Mouse (Mus musculus) lung, embryonic 14.5 days (tissue): Measurements from ENCODE around the gene Kras. TPM values are rescaled to one million over a fixed set of nuclear protein-coding genes. Genes with fewer than 3 reads are reported as not detected.

Experiments
- ATAC-seq: fragments of 200-750 bp; cut with Nextera tagmentation; 2 replicates; pipeline ENCODE4 v1.8.0; 2017; ENCODE audit warnings: mild to moderate bottlenecking, moderate TSS enrichment, moderate library complexity; ENCODE audit not compliant: insufficient read depth
- DNase-seq: peaks from one replicate; pipeline ENCODE4 v3.0.0-alpha.2; 2015
- H3K27ac ChIP-seq: fragments of 300-500 bp; sonication (generic); 2 replicates; pipeline ENCODE4 v1.5.1; 2014; ENCODE audit warnings: low read depth, mild to moderate bottlenecking, moderate library complexity
- H3K27me3 ChIP-seq: fragments of 300-500 bp; sonication (generic); 2 replicates; pipeline ENCODE4 v1.6.1; 2014; ENCODE audit warnings: low read length, control low read depth; ENCODE audit not compliant: insufficient read depth
- H3K36me3 ChIP-seq: fragments of 300-500 bp; sonication (generic); 2 replicates; pipeline ENCODE4 v1.6.1; 2014; ENCODE audit warnings: control low read depth; ENCODE audit not compliant: insufficient read depth
- H3K4me1 ChIP-seq: fragments of 300-500 bp; sonication (generic); 2 replicates; pipeline ENCODE4 v1.6.1; 2014; ENCODE audit warnings: antibody characterized with exemption, control low read depth; ENCODE audit not compliant: insufficient read depth
- H3K4me2 ChIP-seq: fragments of 300-500 bp; sonication (generic); 2 replicates; pipeline ENCODE4 v1.6.1; 2014; ENCODE audit warnings: mild to moderate bottlenecking
- H3K4me3 ChIP-seq: fragments of 300-500 bp; sonication (generic); 2 replicates; pipeline ENCODE4 v1.5.1; 2014; ENCODE audit warnings: low read depth, low read length
- H3K9ac ChIP-seq: fragments of 300-500 bp; sonication (generic); 2 replicates; pipeline ENCODE4 v1.6.1; 2014
- H3K9me3 ChIP-seq: fragments of 300-500 bp; sonication (generic); 2 replicates; pipeline ENCODE4 v1.6.1; 2016; ENCODE audit warnings: low read depth, low read length, control low read depth
- CTCF ChIP-seq: IDR thresholded peaks from 2 replicates; pipeline ENCODE4 v1.5.1; 2016; ENCODE audit warnings: antibody characterized with exemption, low read depth
- WGBS: fragments of 180-500 bp; shearing (Covaris S2); extraction: QIAGEN DNeasy Blood & Tissue Kit; methylation state at CpG from one replicate; pipeline ENCODE4 v1.1.7; 2014; 5-methylcytosine and 5-hydroxymethylcytosine counted together
- polyA plus RNA-seq: library from polyadenylated mRNA; unstranded; fragments of >200 nt; fragmentation: Nextera tagmentation; extraction: Ambion mirVana; gene quantifications from 2 replicates; pipeline ENCODE4 v1.2.1, GENCODE M21; 2014

The Kras gene
- polyA plus RNA-seq, 1 experiment from 2014 or later = 116 TPM

DNA sequence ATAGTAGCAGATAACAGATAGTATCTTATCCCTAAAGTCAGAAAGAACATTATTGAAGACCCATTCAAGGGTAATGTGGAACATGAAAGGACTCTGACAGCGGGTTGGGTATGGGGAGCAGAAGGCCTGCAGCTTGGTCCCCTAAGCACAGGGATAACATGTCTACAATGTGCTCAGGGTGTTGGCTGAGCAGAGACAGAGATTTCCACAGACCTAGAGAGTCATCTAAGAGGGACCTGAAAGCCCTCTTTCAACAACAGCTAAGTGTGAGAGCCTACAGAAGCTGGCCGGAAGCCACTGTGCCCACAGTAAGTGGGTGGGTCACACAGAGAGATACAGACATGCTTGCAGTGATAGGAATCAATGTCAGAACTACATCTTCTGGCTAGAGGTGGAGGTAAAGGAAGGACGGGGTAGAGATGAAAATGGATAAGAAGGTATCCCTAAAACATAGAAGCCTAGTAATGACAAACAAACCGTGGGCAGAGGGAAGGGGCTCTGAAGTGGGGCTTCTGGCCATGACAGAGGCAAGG, 19.3 kb upstream of the Kras start:
- Histone ChIP-seq H3K27ac (no peak overlapping the region), H3K9me3 (no peaks in the 10 kb centered on the region), H3K4me3 (no peak overlapping the region), H3K27me3 (no peaks in the 10 kb centered on the region), H3K4me2 (no peak overlapping the region), H3K9ac (no peak overlapping the region), H3K36me3 (no peaks in the 10 kb centered on the region), H3K4me1 (no peaks in the 10 kb centered on the region)
- 74% methylated on average over 4 of the region's 4 CpGs for WGBS
- TF ChIP-seq CTCF = no peak
- DNase-seq (no peak), ATAC-seq (no peak)

DNA sequence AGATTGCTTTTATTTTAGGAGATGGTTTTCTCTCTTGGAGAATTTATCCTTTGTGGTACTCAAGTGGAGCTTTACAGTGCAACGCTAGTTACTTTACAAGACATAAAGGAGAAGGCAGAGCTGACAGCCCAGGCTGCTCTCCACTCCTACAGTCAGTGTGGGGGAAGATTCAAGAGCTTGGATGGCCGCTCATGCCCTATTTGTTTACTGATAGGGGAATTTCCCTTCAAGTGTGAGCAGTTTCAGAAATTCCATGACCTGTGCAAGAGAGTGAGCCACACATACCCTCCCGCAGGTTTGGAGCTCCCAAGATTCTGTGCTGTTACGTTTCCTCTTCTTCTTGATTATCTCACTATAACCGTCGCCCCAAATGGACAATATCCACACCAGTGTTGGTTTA, 17.7 kb upstream of the Kras start:
- Histone ChIP-seq H3K4me2 (no peak overlapping the region), H3K36me3 (no peaks in the 10 kb centered on the region), H3K9me3 (no peaks in the 10 kb centered on the region), H3K9ac (no peak overlapping the region), H3K4me1 (no peaks in the 10 kb centered on the region), H3K4me3 (no peak overlapping the region), H3K27ac (no peak overlapping the region), H3K27me3 (no peaks in the 10 kb centered on the region)
- no peak for TF ChIP-seq CTCF
- ATAC-seq (no peak), DNase-seq (no peak)
- WGBS = 46% methylated on average over 6 of the region's 6 CpGs

DNA sequence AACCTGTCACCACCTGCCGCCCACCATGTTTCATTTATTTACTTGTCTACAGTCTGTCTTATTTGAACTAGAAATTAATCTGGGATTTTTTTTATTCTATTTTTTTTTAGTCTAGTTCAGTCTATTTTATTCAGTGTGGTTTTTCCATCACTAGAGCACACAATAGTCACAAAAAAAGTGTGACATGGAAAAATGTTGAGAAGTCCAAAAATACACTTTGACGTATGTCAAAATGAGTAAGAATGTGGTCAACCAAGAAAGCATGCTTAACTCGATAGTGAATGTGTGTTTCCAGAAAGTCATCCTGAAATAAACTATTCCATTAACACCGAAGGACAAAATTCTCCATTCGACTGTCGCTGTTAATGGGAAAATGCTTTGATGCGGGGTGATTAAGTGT, 12.3 kb upstream of the Kras start:
- Histone ChIP-seq H3K36me3 (no peaks in the 10 kb centered on the region), H3K27ac (no peak overlapping the region), H3K4me1 (no peaks in the 10 kb centered on the region), H3K9me3 (no peaks in the 10 kb centered on the region), H3K27me3 (no peaks in the 10 kb centered on the region), H3K4me2 (no peak overlapping the region), H3K4me3 (no peak overlapping the region), H3K9ac (no peak overlapping the region)
- WGBS = 71% methylated on average over 7 of the region's 7 CpGs
- ATAC-seq = no peak
- no peak for TF ChIP-seq CTCF
- DNase-seq = no peak

DNA sequence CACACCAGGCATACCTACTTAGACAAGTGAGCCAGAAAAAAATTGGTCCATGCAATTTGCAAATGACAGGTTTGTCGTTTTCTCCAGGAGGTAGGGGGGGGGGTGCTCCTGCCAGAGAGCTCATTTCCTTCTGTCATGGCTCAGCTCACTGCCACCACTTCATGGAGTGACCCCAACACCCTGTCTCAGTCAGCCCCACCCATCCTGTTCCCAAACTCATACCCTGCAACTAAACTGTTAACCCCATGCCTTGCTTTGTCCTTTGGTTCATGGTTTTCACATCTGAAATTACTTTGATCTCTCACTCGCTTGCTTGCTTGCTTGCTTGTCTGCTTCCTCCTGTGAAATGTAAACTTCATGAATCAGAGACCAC, 6.6 kb upstream of the Kras start:
- ATAC-seq (0 out of 2 replicates have a peak, but pooled peaks have one; percentile 19), DNase-seq (no peak)
- H3K4me2 ChIP-seq = no peak overlapping the region
- H3K36me3 ChIP-seq = no peaks in the 10 kb centered on the region
- H3K27ac ChIP-seq = peak overlapping the region; percentile 31; the same call in 1 of the 2 replicates
- H3K4me1 ChIP-seq = no peaks in the 10 kb centered on the region
- WGBS = 7% methylated on average over 2 of the region's 2 CpGs
- H3K27me3 ChIP-seq = no peaks in the 10 kb centered on the region
- no peak for TF ChIP-seq CTCF
- no peaks in the 10 kb centered on the region for H3K9me3 ChIP-seq
- no peak overlapping the region for H3K4me3 ChIP-seq
- no peak overlapping the region for H3K9ac ChIP-seq

DNA sequence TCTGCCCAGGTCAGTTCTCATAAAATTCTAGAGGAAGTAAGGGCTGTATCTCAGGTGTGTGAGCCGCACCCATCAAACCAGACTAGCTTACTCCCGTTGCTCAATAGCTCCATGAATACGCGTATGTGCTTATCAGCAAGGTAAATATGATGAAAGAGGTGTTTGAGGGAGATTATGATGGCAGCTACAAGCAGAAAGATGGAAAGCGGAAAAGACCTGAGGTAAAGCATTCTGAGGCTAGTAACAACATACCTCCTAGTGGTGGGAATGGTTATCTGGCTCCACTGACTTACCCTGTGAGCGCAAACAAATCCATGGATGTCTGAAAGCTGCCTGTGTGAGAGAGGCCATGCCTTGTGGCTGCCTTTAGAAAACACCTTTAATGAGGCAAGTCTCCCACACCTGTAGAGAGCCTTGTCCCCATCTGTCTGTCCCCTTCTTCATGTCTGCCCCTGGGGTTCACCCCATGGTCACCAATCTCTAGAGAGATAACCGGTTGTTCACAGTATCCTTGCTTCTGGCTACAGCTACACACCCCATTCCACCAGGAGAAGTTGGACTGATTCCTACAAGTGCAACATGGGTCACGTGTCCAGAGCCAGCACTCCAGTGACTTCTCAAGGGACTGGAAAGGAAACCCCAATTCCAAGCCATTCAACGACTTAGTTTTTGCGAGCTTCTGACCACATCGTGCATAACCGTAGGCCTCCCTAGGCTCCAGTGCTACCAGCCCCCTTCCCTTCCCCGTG, 6.1 kb upstream of the Kras start:
- Histone ChIP-seq H3K27ac (peak overlapping the region; percentile 31), H3K27me3 (no peaks in the 10 kb centered on the region), H3K9me3 (no peaks in the 10 kb centered on the region), H3K4me3 (no peak overlapping the region), H3K36me3 (no peaks in the 10 kb centered on the region), H3K9ac (no peak overlapping the region), H3K4me1 (no peaks in the 10 kb centered on the region), H3K4me2 (no peak overlapping the region)
- TF ChIP-seq CTCF = peak; percentile 55
- ATAC-seq = peak; percentile 54
- 53% methylated on average over 13 of the region's 13 CpGs for WGBS
- peak; percentile 48 for DNase-seq

DNA sequence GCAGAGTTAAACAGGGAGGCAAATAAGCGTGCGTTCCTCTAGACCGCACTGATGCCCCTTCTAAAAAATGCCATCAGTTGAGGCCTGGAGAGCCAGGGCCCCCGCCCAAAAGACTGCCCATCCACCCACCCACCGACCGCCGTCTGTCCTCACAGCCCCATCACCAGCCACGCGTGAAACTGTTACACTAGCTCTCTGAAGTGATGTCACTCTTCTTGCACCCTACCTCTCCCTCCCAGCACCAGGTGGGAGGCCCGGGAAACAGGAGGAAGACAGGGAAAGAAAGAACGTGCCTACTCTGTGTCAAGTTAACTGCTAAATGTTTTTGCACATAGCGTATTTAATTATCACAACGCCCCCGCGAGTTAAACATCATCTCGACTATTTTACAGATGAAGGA, 781 bp upstream of the Kras start:
- Histone ChIP-seq H3K4me2 (peak overlapping the region; percentile 86), H3K27ac (peak overlapping the region; percentile 84), H3K9me3 (no peaks in the 10 kb centered on the region), H3K9ac (peak overlapping the region; percentile 94), H3K4me3 (peak overlapping the region; percentile 95), H3K4me1 (no peaks in the 10 kb centered on the region), H3K36me3 (peaks cover 8% of the 10 kb centered on the region; the same call in 1 of the 2 replicates), H3K27me3 (no peaks in the 10 kb centered on the region)
- no peak for TF ChIP-seq CTCF
- peak; percentile 37 for DNase-seq
- 9% methylated on average over 16 of the region's 16 CpGs for WGBS
- peak; percentile 17; the same call in 1 of the 2 replicates for ATAC-seq

DNA sequence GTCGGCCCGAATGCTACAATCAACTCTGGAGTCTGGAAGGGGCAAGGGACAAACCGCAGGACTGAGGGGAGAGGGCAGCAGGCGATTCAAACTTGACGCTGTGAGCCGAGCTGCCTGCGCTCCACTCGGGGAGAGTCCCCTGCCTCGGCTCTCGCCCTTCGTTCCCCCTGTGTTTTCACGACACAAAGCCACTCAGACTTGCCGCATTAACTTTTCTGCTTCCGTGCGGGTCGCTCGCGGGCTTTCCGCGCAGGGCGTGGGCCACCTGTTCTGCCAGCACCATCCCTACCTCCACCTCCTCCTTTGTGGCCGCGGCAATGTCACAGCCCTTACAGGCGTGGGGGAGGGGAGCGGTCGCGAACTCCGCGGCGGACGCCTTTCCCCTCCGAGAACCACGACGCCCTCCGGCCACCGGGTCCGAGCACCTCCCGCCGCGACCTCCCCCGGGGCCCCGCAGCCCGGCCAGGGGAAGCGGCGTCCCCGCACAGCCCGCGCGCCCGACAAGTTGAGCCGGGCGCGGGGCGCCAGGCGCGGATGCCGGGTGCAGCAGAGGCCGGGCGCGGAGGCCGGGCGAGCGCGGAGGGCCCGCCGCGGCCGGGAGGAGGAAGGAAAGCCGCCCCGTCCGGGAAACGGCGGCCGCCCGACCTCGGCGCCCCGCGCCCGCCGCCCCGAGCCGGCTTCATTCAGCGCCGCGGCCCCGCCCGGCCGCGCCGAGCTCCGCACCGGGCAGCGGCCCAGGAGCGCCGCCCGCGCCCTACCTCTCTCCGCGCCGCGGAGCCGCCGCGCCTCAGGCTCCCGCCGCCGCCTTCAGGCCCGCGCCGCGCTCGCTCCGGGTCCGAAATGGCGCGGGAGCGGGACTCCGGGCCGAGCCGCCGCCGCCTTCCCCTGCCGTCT, 501 bp downstream of the Kras start:
- H3K4me3 ChIP-seq = peak overlapping the region; percentile 95
- no peaks in the 10 kb centered on the region for H3K27me3 ChIP-seq
- peaks cover 17% of the 10 kb centered on the region for H3K36me3 ChIP-seq
- DNase-seq (peak; percentile 57), ATAC-seq (peak; percentile 63)
- whole genome bisulfite sequencing = under 1% methylated on average over 89 of the region's 124 CpGs
- H3K4me1 ChIP-seq = no peaks in the 10 kb centered on the region
- peak overlapping the region; percentile 86 for H3K4me2 ChIP-seq
- TF ChIP-seq CTCF = no peak
- no peaks in the 10 kb centered on the region for H3K9me3 ChIP-seq
- H3K9ac ChIP-seq = peak overlapping the region; percentile 94
- H3K27ac ChIP-seq = peak overlapping the region; percentile 84
